Mouse (Mus musculus) liver, embryonic 13.5 days (tissue): ENCODE data around the gene Chga. TPM values are rescaled to one million over a fixed set of nuclear protein-coding genes. Genes with fewer than 3 reads are reported as not detected.

Experiments used
- ATAC-seq: fragments of 200-750 bp; cut with Nextera tagmentation; 2 replicates; pipeline ENCODE4 v1.8.0; 2017; ENCODE audit warnings: low read depth, mild to moderate bottlenecking, moderate number of reproducible peaks, moderate library complexity
- DNase-seq: peaks from one replicate; pipeline ENCODE4 v3.0.0; 2022
- H3K27ac ChIP-seq: fragments of 300-500 bp; sonication (generic); 2 replicates; pipeline ENCODE4 v1.5.1; 2015; ENCODE audit warnings: moderate library complexity, mild to moderate bottlenecking, inconsistent platforms
- H3K27me3 ChIP-seq: fragments of 300-500 bp; sonication (generic); 2 replicates; pipeline ENCODE4 v1.6.1; 2015; ENCODE audit warnings: mild to moderate bottlenecking, inconsistent platforms
- H3K36me3 ChIP-seq: fragments of 300-500 bp; sonication (generic); 2 replicates; pipeline ENCODE4 v1.6.1; 2015; ENCODE audit warnings: mild to moderate bottlenecking, inconsistent platforms
- H3K4me1 ChIP-seq: fragments of 300-500 bp; sonication (generic); replicated peaks from 2 replicates; pipeline ENCODE4 v1.6.1; 2015; ENCODE audit warnings: inconsistent platforms
- H3K4me2 ChIP-seq: fragments of 300-500 bp; sonication (generic); 2 replicates; pipeline ENCODE4 v1.6.1; 2015; ENCODE audit warnings: inconsistent platforms, mild to moderate bottlenecking, moderate library complexity
- H3K4me3 ChIP-seq: fragments of 300-500 bp; sonication (generic); replicated peaks from 2 replicates; pipeline ENCODE4 v1.5.1; 2015; ENCODE audit warnings: mild to moderate bottlenecking, inconsistent platforms
- H3K9ac ChIP-seq: fragments of 300-500 bp; sonication (generic); 2 replicates; pipeline ENCODE4 v1.6.1; 2015; ENCODE audit warnings: mild to moderate bottlenecking, inconsistent platforms
- H3K9me3 ChIP-seq: fragments of 300-500 bp; sonication (generic); replicated peaks from 2 replicates; pipeline ENCODE4 v1.6.1; 2016; ENCODE audit warnings: inconsistent platforms
- WGBS: fragments of 180-500 bp; shearing (Covaris S2); methylation state at CpG from one replicate; pipeline ENCODE4 v1.1.7; 2015; ENCODE audit not compliant: insufficient replicate concordance; 5-methylcytosine and 5-hydroxymethylcytosine counted together
- polyA plus RNA-seq: library from polyadenylated mRNA; unstranded; fragments of >200 nt; fragmentation: Nextera tagmentation; extraction: Ambion mirVana; gene quantifications from 2 replicates; pipeline ENCODE4 v1.2.1, GENCODE M21; 2015

Chga gene
- polyA plus RNA-seq, 1 experiment from 2014 or later = 1.3 TPM

GRCm38 (mm10) chr12:102524760-102525159 is 30.0 kb upstream of the Chga start:
- WGBS = 23% methylated on average over 6 of the region's 6 CpGs
- Histone ChIP-seq H3K9ac (no peak overlapping the region), H3K9me3 (no peaks in the 10 kb centered on the region), H3K27ac (no peak overlapping the region), H3K36me3 (no peaks in the 10 kb centered on the region), H3K4me1 (peaks cover 11% of the 10 kb centered on the region; the same call in 1 of the 2 replicates), H3K27me3 (no peaks in the 10 kb centered on the region), H3K4me3 (no peak overlapping the region), H3K4me2 (no peak overlapping the region)
- DNase-seq (no peak), ATAC-seq (no peak)

GRCm38 (mm10) chr12:102527989-102528388 is 26.8 kb upstream of the Chga start:
- WGBS = 46% methylated on average over 5 of the region's 5 CpGs
- H3K36me3 ChIP-seq = no peaks in the 10 kb centered on the region
- H3K9me3 ChIP-seq = no peaks in the 10 kb centered on the region
- no peak overlapping the region for H3K4me2 ChIP-seq
- no peak for ATAC-seq
- no peak for DNase-seq
- peaks cover 11% of the 10 kb centered on the region; the same call in 1 of the 2 replicates for H3K4me1 ChIP-seq
- no peaks in the 10 kb centered on the region for H3K27me3 ChIP-seq
- H3K27ac ChIP-seq = no peak overlapping the region
- H3K9ac ChIP-seq = no peak overlapping the region
- no peak overlapping the region for H3K4me3 ChIP-seq

- ATAC-seq = no peak
- no peak for DNase-seq
- 68% methylated on average over 1 of the region's 1 CpGs for WGBS
Measured at GRCm38 (mm10) chr12:102535796-102536195, 19.0 kb upstream of the Chga start.

GRCm38 (mm10) chr12:102540278-102540677 is 14.5 kb upstream of the Chga start:
- ATAC-seq (no peak), DNase-seq (no peak)
- 54% methylated on average over 8 of the region's 8 CpGs for WGBS
- no peaks in the 10 kb centered on the region for H3K4me1 ChIP-seq
- H3K27me3 ChIP-seq = no peaks in the 10 kb centered on the region
- no peak overlapping the region for H3K9ac ChIP-seq
- no peak overlapping the region for H3K4me2 ChIP-seq
- no peak overlapping the region for H3K4me3 ChIP-seq
- H3K36me3 ChIP-seq = no peaks in the 10 kb centered on the region
- no peak overlapping the region for H3K27ac ChIP-seq
- no peaks in the 10 kb centered on the region for H3K9me3 ChIP-seq

More at GRCm38 (mm10) chr12:102535796-102536195, 19.0 kb upstream of the Chga start:
- no peak overlapping the region for H3K4me2 ChIP-seq
- no peak overlapping the region for H3K4me3 ChIP-seq
- H3K4me1 ChIP-seq = no peaks in the 10 kb centered on the region
- H3K9me3 ChIP-seq = no peaks in the 10 kb centered on the region
- no peak overlapping the region for H3K27ac ChIP-seq
- no peaks in the 10 kb centered on the region for H3K36me3 ChIP-seq
- H3K27me3 ChIP-seq = no peaks in the 10 kb centered on the region; the same call in 1 of the 2 replicates
- H3K9ac ChIP-seq = no peak overlapping the region

- no peaks in the 10 kb centered on the region for H3K36me3 ChIP-seq
Measured at GRCm38 (mm10) chr12:102541168-102541567, 13.6 kb upstream of the Chga start.

GRCm38 (mm10) chr12:102545122-102545521 is 9.6 kb upstream of the Chga start:
- H3K4me3 ChIP-seq = no peak overlapping the region
- H3K27ac ChIP-seq = no peak overlapping the region
- DNase-seq (no peak), ATAC-seq (no peak)
- 0 out of 2 replicates have a peak, but pooled peaks cover 3% of the 10 kb centered on the region for H3K4me1 ChIP-seq
- H3K9ac ChIP-seq = no peak overlapping the region
- no peak overlapping the region for H3K4me2 ChIP-seq
- no peaks in the 10 kb centered on the region for H3K9me3 ChIP-seq
- H3K36me3 ChIP-seq = no peaks in the 10 kb centered on the region
- 44% methylated on average over 6 of the region's 6 CpGs for WGBS
- no peaks in the 10 kb centered on the region for H3K27me3 ChIP-seq

More at GRCm38 (mm10) chr12:102541168-102541567, 13.6 kb upstream of the Chga start:
- H3K4me1 ChIP-seq = no peaks in the 10 kb centered on the region
- H3K4me2 ChIP-seq = no peak overlapping the region
- 82% methylated on average over 7 of the region's 7 CpGs for WGBS
- no peak overlapping the region for H3K27ac ChIP-seq
- no peak for DNase-seq
- H3K9ac ChIP-seq = no peak overlapping the region
- no peaks in the 10 kb centered on the region for H3K9me3 ChIP-seq
- H3K27me3 ChIP-seq = no peaks in the 10 kb centered on the region
- ATAC-seq = no peak
- H3K4me3 ChIP-seq = no peak overlapping the region

GRCm38 (mm10) chr12:102550529-102550928 is 4.2 kb upstream of the Chga start:
- no peak overlapping the region for H3K9ac ChIP-seq
- peaks cover 32% of the 10 kb centered on the region for H3K27me3 ChIP-seq
- peak overlapping the region; percentile 29 for H3K4me2 ChIP-seq
- WGBS = 4% methylated on average over 11 of the region's 11 CpGs
- no peaks in the 10 kb centered on the region for H3K9me3 ChIP-seq
- DNase-seq (peak; percentile 43), ATAC-seq (no peak)
- no peak overlapping the region for H3K27ac ChIP-seq
- H3K36me3 ChIP-seq = no peaks in the 10 kb centered on the region
- no peak overlapping the region for H3K4me3 ChIP-seq
- peaks cover 25% of the 10 kb centered on the region for H3K4me1 ChIP-seq

GRCm38 (mm10) chr12:102551186-102551585 is 3.6 kb upstream of the Chga start:
- Histone ChIP-seq H3K4me2 (peak overlapping the region; percentile 29), H3K4me3 (no peak overlapping the region), H3K27me3 (peaks cover 38% of the 10 kb centered on the region), H3K27ac (no peak overlapping the region), H3K9me3 (no peaks in the 10 kb centered on the region), H3K4me1 (peaks cover 25% of the 10 kb centered on the region), H3K9ac (no peak overlapping the region), H3K36me3 (no peaks in the 10 kb centered on the region)
- ATAC-seq (peak; percentile 86), DNase-seq (peak; percentile 26)
- 39% methylated on average over 3 of the region's 3 CpGs for WGBS

GRCm38 (mm10) chr12:102552001-102552400 is 2.8 kb upstream of the Chga start:
- Histone ChIP-seq H3K27me3 (peaks cover 40% of the 10 kb centered on the region), H3K27ac (no peak overlapping the region), H3K36me3 (no peaks in the 10 kb centered on the region), H3K4me2 (no peak overlapping the region), H3K9me3 (no peaks in the 10 kb centered on the region), H3K4me3 (no peak overlapping the region), H3K4me1 (peaks cover 22% of the 10 kb centered on the region), H3K9ac (no peak overlapping the region)
- 49% methylated on average over 6 of the region's 6 CpGs for WGBS
- ATAC-seq (no peak), DNase-seq (no peak)

- H3K27me3 ChIP-seq = peaks cover 42% of the 10 kb centered on the region
- ATAC-seq (no peak), DNase-seq (no peak)
- H3K4me3 ChIP-seq = no peak overlapping the region
- no peak overlapping the region for H3K27ac ChIP-seq
- no peaks in the 10 kb centered on the region for H3K36me3 ChIP-seq
- peaks cover 22% of the 10 kb centered on the region for H3K4me1 ChIP-seq
- WGBS = 58% methylated on average over 14 of the region's 14 CpGs
- no peaks in the 10 kb centered on the region for H3K9me3 ChIP-seq
- H3K4me2 ChIP-seq = no peak overlapping the region
- no peak overlapping the region for H3K9ac ChIP-seq
Measured at GRCm38 (mm10) chr12:102553705-102554275, 979 bp upstream of the Chga start.

- Histone ChIP-seq H3K9me3 (no peaks in the 10 kb centered on the region), H3K27ac (no peak overlapping the region), H3K4me2 (no peak overlapping the region), H3K9ac (no peak overlapping the region), H3K4me3 (no peak overlapping the region), H3K27me3 (peaks cover 42% of the 10 kb centered on the region), H3K36me3 (no peaks in the 10 kb centered on the region), H3K4me1 (peaks cover 20% of the 10 kb centered on the region)
- DNase-seq (no peak), ATAC-seq (no peak)
- 74% methylated on average over 3 of the region's 3 CpGs for WGBS
Measured at GRCm38 (mm10) chr12:102555850-102556249, 1.1 kb downstream of the Chga start.

GRCm38 (mm10) chr12:102557372-102557771 is 2.6 kb downstream of the Chga start:
- 63% methylated on average over 5 of the region's 5 CpGs for WGBS

More at GRCm38 (mm10) chr12:102557372-102557771, 2.6 kb downstream of the Chga start:
- Histone ChIP-seq H3K36me3 (no peaks in the 10 kb centered on the region), H3K27me3 (peaks cover 40% of the 10 kb centered on the region), H3K4me1 (0 out of 2 replicates have a peak, but pooled peaks cover 8% of the 10 kb centered on the region), H3K9me3 (no peaks in the 10 kb centered on the region), H3K9ac (no peak overlapping the region), H3K4me3 (no peak overlapping the region), H3K4me2 (no peak overlapping the region), H3K27ac (no peak overlapping the region)
- DNase-seq = no peak
- ATAC-seq = no peak
